Mouse (Mus musculus) urinary bladder, postnatal 36 days (tissue): ENCODE results near the gene Sec14l1.

ENCODE experiments used
- DNase-seq, 2 experiments: peaks; one replicate each; pipeline ENCODE4 v3.0.0; 2022; ENCODE audit warnings: low spot score in 2 of 2, mixed read lengths in 1 of 2

The Sec14l1 gene

GRCm38 (mm10) chr11:117182808-117183207 lies 67.8 kb downstream of the Sec14l1 start:
- DNase-seq: no peak

GRCm38 (mm10) chr11:117183299-117183698 lies 68.3 kb downstream of the Sec14l1 start:
- no peak for DNase-seq

GRCm38 (mm10) chr11:117183841-117184240 lies 68.9 kb downstream of the Sec14l1 start:
- no peak for DNase-seq

- DNase-seq: no peak
Observed at GRCm38 (mm10) chr11:117185076-117185933, 70.3 kb downstream of the Sec14l1 start.

GRCm38 (mm10) chr11:117191524-117191923 lies 76.6 kb downstream of the Sec14l1 start:
- no peak for DNase-seq

- DNase-seq: no peak
Observed at GRCm38 (mm10) chr11:117194475-117194937, 79.5 kb downstream of the Sec14l1 start.

GRCm38 (mm10) chr11:117195616-117196015 lies 80.6 kb downstream of the Sec14l1 start:
- no peak for DNase-seq

GRCm38 (mm10) chr11:117196681-117197080 lies 81.7 kb downstream of the Sec14l1 start:
- DNase-seq: no peak

GRCm38 (mm10) chr11:117198122-117198521 lies 83.2 kb downstream of the Sec14l1 start:
- no peak for DNase-seq

- peak; percentile 52 to 59 for DNase-seq
Observed at GRCm38 (mm10) chr11:117199282-117200175, 84.6 kb downstream of the Sec14l1 start, which contains the start of gene Sept9. Sept9 (plus strand) TSS chr11:117199661.

GRCm38 (mm10) chr11:117201846-117202245 lies 86.9 kb downstream of the Sec14l1 start:
- peak; percentile 58 to 66 for DNase-seq

GRCm38 (mm10) chr11:117204606-117205005 lies 89.6 kb downstream of the Sec14l1 start:
- DNase-seq: no peak

- peak; percentile 60 to 78 for DNase-seq
Observed at GRCm38 (mm10) chr11:117205042-117205441, 90.1 kb downstream of the Sec14l1 start.

- DNase-seq: peak in 1 of 2 experiments; percentile 55
Observed at GRCm38 (mm10) chr11:117205447-117205846, 90.5 kb downstream of the Sec14l1 start.

- DNase-seq: no peak
Observed at GRCm38 (mm10) chr11:117207436-117207835, 92.5 kb downstream of the Sec14l1 start.

GRCm38 (mm10) chr11:117208151-117208673 lies 93.2 kb downstream of the Sec14l1 start:
- DNase-seq: no peak
